Mouse (Mus musculus): ENCODE results near the gene Gm20532. TPM values are rescaled to one million over a fixed set of nuclear protein-coding genes. Genes with fewer than 3 reads are reported as not detected.
"Not testable (repeated sequence)": the region's sequence is repeated elsewhere in the genome, so short reads cannot be mapped to it uniquely, and the experiment has no call there.

Gene Gm20532
- polyA plus RNA-seq, 1 experiment = not detected

DNA sequence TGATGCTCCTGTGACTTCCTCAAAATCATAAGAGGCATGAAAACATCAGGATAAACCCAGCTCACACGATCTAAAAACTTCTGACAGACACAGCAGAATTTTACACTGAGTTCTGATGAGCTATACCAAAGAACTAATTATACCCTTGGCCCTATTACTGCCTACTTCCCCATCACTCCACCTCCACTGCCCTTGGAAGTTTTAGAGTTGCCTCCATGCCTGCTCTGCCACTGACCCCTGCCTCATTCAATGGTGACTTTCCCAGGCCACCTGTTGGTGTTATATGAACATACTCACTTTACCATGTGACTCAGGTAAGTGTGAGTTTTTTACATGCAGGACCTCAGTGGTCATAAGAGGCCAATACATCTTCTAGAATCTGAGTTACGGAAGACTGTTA lies 71.0 kb downstream of the Gm20532 start:
- Histone ChIP-seq H3K4me3 (replicated peaks; ENCODE audit: control insufficient read depth, low read depth, low read length) (no peak overlapping the region), H3K4me1 (ENCODE audit: control insufficient read depth, insufficient read depth, low read length) (no peaks in the 10 kb centered on the region), H3K27ac (ENCODE audit: control insufficient read depth, insufficient read depth, low read depth, low read length, poor library complexity) (no peak overlapping the region)
- WGBS = 47% methylated on average over 2 of the region's 2 CpGs
- no peak for TF ChIP-seq POLR2A (IDR thresholded peaks at IDR 0.05; ENCODE audit: borderline replicate concordance, control insufficient read depth, low read depth, low read length)

DNA sequence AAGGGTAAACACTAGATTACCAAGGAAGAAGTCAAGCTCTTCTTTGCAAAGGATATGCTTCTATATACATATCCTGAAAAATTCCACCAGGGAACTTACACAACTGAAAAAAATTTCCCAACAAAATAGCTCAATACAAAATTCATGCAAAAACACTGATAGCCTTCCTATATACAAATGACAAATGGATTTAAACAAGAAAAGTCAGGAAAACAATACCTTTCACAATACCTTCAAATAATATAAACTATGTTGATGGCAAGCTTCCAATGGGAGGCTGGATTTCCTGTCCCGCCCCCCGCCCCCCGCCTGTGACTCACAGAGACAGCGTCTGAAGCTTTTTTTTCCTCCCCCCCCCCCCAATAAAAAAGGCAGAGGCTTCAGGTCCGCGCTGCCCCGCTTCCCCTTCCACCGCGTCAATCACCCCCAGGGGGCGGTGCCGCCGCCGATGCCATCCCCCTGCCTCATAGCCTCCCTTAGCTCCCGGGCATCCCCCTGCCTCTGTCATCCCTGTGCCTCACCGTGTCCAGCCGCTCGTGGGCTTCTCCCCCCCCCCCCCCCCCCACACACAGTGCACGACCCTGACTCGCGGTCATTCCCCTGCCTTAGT lies 74.8 kb downstream of the Gm20532 start:
- WGBS = under 1% methylated on average over 20 of the region's 20 CpGs
- Histone ChIP-seq H3K4me3 (replicated peaks; ENCODE audit: control insufficient read depth, low read depth, low read length) (no peak overlapping the region), H3K27ac (ENCODE audit: control insufficient read depth, insufficient read depth, low read depth, low read length, poor library complexity) (no peak overlapping the region)

DNA sequence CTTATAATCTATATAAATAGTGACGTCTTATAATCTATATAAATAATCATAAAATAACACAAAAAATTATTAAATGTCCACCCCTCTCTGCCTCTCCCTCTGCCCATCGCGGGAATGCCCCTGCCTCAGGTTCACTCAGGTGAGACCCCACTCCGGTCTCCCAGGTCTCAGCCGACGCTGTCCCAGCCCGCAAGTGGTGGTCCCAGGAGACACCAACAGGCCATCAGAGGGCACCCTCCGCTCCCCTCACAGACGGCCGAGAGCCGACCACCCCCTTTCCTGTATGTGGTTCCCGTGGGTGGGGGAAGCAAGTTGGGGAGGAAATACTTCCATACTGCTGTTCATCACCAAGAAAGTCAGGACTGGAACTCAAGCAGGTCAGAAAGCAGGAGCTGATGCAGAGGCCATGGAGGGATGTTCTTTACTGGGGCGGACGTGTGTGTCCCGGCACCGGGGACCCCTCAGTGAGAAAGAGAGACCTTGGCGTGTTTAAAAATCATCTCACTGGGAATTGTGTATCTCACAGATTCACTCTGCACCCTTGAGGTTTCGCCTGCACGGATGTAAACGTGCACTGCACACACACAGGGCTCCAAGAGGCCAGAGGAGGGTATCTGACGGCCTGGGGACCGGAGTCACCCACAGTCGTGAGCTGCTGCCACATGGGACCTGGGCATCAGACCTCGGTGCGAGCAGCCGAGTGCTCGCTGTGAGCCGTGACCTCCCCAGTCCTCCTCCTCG lies 75.5 kb downstream of the Gm20532 start:
- no peak for TF ChIP-seq POLR2A (IDR thresholded peaks at IDR 0.05; ENCODE audit: borderline replicate concordance, control insufficient read depth, low read depth, low read length)
- no peak for TF ChIP-seq CTCF (IDR thresholded peaks at IDR 0.05; ENCODE audit: control insufficient read depth, insufficient read depth, low read length)
- no peaks in the 10 kb centered on the region; the same call in 1 of the 2 replicates for H3K4me1 ChIP-seq (ENCODE audit: control insufficient read depth, insufficient read depth, low read length)
- WGBS = 49% methylated on average over 29 of the region's 29 CpGs

More for the DNA sequence above, 74.8 kb downstream of the Gm20532 start:
- no peaks in the 10 kb centered on the region for H3K4me1 ChIP-seq (ENCODE audit: control insufficient read depth, insufficient read depth, low read length)
- no peak for TF ChIP-seq POLR2A (IDR thresholded peaks at IDR 0.05; ENCODE audit: borderline replicate concordance, control insufficient read depth, low read depth, low read length)
- no peak for TF ChIP-seq CTCF (IDR thresholded peaks at IDR 0.05; ENCODE audit: control insufficient read depth, insufficient read depth, low read length)

DNA sequence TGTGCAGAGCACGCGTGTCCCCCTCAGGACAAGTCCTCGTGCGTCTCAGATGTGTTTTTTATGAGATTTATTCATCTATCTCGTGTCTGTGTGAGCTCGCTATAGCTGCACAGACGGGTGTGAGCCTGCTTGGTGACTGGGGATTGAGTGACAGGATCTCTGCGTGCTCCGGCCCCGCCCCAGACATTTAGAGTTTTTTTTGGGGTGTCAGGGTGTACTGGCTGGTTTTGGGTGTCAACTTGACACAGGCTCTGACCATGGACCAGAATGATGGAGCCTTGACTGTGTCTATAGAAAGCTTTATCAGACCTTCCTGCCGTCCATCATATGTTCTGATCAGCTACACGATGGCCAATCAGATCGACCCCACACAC lies 76.1 kb downstream of the Gm20532 start:
- H3K27ac ChIP-seq (ENCODE audit: control insufficient read depth, insufficient read depth, low read depth, low read length, poor library complexity) = no peak overlapping the region
- H3K4me3 ChIP-seq (replicated peaks; ENCODE audit: control insufficient read depth, low read depth, low read length) = no peak overlapping the region
- TF ChIP-seq POLR2A (IDR thresholded peaks at IDR 0.05; ENCODE audit: borderline replicate concordance, control insufficient read depth, low read depth, low read length) = no peak
- 81% methylated on average over 13 of the region's 13 CpGs for WGBS
- no peaks in the 10 kb centered on the region; the same call in 1 of the 2 replicates for H3K4me1 ChIP-seq (ENCODE audit: control insufficient read depth, insufficient read depth, low read length)

More for the DNA sequence above, 75.5 kb downstream of the Gm20532 start:
- Histone ChIP-seq H3K27ac (ENCODE audit: control insufficient read depth, insufficient read depth, low read depth, low read length, poor library complexity) (no peak overlapping the region), H3K4me3 (replicated peaks; ENCODE audit: control insufficient read depth, low read depth, low read length) (no peak overlapping the region)

DNA sequence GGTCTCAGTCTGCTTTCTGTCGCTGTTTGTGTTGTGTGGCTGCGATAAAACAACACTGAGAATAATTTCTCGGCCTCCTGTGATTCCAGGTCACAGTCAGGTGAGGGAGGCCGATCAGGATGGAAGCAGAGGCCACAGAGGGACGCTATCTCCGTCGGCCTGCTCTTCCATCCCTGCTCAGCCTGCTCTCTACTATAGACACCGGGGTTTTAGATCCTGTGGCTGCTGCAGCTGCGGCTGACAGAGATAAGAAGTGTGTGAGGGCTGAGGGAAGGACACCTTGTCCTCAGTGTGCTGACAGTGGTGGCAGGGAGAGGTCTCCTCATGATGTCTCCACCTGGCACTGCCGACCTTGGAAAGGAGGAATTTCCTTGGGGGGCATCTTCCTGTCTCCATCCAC lies 76.7 kb downstream of the Gm20532 start:
- TF ChIP-seq POLR2A (IDR thresholded peaks at IDR 0.05; ENCODE audit: borderline replicate concordance, control insufficient read depth, low read depth, low read length) (no peak), CTCF (IDR thresholded peaks at IDR 0.05; ENCODE audit: control insufficient read depth, insufficient read depth, low read length) (no peak)
- Histone ChIP-seq H3K4me1 (ENCODE audit: control insufficient read depth, insufficient read depth, low read length) (peaks cover 1% of the 10 kb centered on the region; the same call in 1 of the 2 replicates), H3K4me3 (replicated peaks; ENCODE audit: control insufficient read depth, low read depth, low read length) (no peak overlapping the region), H3K27ac (ENCODE audit: control insufficient read depth, insufficient read depth, low read depth, low read length, poor library complexity) (no peak overlapping the region)
- 64% methylated on average over 10 of the region's 10 CpGs for WGBS

DNA sequence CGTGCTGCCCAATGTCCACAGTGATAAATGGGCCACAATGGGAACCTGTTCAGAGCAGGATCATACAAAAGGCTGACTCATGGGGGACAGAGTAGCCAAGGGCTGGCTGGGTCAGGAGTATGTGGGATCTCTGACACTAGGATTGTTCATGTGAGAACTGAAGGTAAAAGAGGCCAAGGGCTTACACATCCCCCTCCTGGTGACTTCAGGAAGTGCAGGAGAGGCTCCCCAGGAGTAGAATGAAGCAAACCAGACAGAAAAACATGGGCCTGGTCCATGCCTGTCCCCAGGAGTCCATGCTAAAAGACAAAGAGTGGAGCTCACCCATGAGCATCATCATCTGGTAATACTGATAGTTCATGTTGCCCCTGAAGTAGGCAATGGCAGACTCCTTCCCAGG lies 77.1 kb downstream of the Gm20532 start:
- H3K4me1 ChIP-seq (ENCODE audit: control insufficient read depth, insufficient read depth, low read length); H3K4me3 ChIP-seq (replicated peaks; ENCODE audit: control insufficient read depth, low read depth, low read length); H3K27ac ChIP-seq (ENCODE audit: control insufficient read depth, insufficient read depth, low read depth, low read length, poor library complexity): not testable (repeated sequence)
- 70% methylated on average over 1 of the region's 1 CpGs for WGBS
- TF ChIP-seq CTCF (IDR thresholded peaks at IDR 0.05; ENCODE audit: control insufficient read depth, insufficient read depth, low read length) = peak; percentile 36; the same call in 1 of the 2 replicates

DNA sequence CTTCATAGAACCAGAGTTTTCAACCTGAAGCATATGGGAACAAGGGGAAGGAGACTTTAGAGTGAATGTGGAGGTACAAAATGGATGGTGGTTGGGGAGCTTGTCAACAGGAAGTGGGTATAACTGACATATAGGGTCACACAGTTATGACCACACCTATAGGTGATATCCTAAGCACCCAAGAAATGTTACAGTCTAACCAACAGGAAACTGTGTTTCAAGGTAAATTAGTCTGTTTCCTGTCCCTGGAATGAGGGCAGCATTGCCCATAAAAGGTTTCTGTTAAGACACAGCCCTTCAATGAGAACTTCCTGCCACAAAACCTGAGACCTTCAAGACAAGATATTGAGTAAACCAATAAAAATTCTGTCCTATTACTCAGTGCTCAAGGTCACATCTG lies 82.3 kb downstream of the Gm20532 start:
- H3K4me3 ChIP-seq (replicated peaks; ENCODE audit: control insufficient read depth, low read depth, low read length) = no peak overlapping the region
- no peak overlapping the region for H3K27ac ChIP-seq (ENCODE audit: control insufficient read depth, insufficient read depth, low read depth, low read length, poor library complexity)
- no peak for TF ChIP-seq CTCF (IDR thresholded peaks at IDR 0.05; ENCODE audit: control insufficient read depth, insufficient read depth, low read length)
- TF ChIP-seq POLR2A (IDR thresholded peaks at IDR 0.05; ENCODE audit: borderline replicate concordance, control insufficient read depth, low read depth, low read length) = no peak
- H3K4me1 ChIP-seq (ENCODE audit: control insufficient read depth, insufficient read depth, low read length) = peaks cover 3% of the 10 kb centered on the region; the same call in 1 of the 2 replicates

DNA sequence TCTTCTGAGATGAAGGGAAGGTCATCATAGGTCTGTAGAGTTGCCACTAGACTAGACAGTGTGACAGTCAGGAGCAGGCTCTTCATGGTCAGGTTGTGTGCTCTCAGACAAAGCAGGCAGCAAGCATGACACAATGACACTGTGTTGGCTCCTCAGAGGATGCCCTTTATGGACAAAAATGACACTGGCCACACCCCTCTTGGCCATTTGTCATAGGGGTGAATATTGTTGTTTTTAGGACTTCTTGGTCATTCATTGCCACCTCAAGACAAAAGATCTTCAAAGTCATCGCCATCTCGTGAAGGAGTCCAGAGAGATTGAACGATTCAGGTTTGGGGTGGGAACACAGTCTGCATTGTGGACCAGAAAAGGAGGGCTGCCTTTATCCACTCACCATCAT lies 84.7 kb downstream of the Gm20532 start, which contains the start of gene Lcn4:
Gene Lcn4, minus strand, starts transcription at position 101 of the 400 bp plus-strand sequence.
- 74% methylated on average over 3 of the region's 3 CpGs for WGBS
- Histone ChIP-seq H3K4me3 (replicated peaks; ENCODE audit: control insufficient read depth, low read depth, low read length) (no peak within 1 kb of the TSS), H3K4me1 (ENCODE audit: control insufficient read depth, insufficient read depth, low read length) (peaks cover 3% of the 10 kb centered on the region; the same call in 1 of the 2 replicates), H3K27ac (ENCODE audit: control insufficient read depth, insufficient read depth, low read depth, low read length, poor library complexity) (no peak within 1 kb of the TSS)
- TF ChIP-seq CTCF (IDR thresholded peaks at IDR 0.05; ENCODE audit: control insufficient read depth, insufficient read depth, low read length) = no peak

Other genes with a start within 250 kb of the Gm20532 start
- gene Dnlz, start 234.5 kb upstream of the Gm20532 start, polyA plus RNA-seq (2011; ENCODE audit: insufficient read depth, insufficient read length, low replicate concordance, missing spikeins) = 4.0 and 6.9 TPM in 2 replicates
- gene Card9, start 225.7 kb upstream of the Gm20532 start, polyA plus RNA-seq (2011; ENCODE audit: insufficient read depth, insufficient read length, low replicate concordance, missing spikeins) = 67.0 and 199 TPM in 2 replicates
- gene Snapc4, start 206.0 kb upstream of the Gm20532 start, polyA plus RNA-seq (2011; ENCODE audit: insufficient read depth, insufficient read length, low replicate concordance, missing spikeins) = 25.2 and 42.6 TPM in 2 replicates
- gene Entr1, start 197.3 kb upstream of the Gm20532 start, polyA plus RNA-seq (2011; ENCODE audit: insufficient read depth, insufficient read length, low replicate concordance, missing spikeins) = 56.8 and 78.4 TPM in 2 replicates
- 25.5 and 34.2 TPM in 2 replicates for gene Pmpca, start 197.3 kb upstream of the Gm20532 start, polyA plus RNA-seq (2011; ENCODE audit: insufficient read depth, insufficient read length, low replicate concordance, missing spikeins)
- 10.7 and 21.5 TPM in 2 replicates for gene Inpp5e, start 177.4 kb upstream of the Gm20532 start, polyA plus RNA-seq (2011; ENCODE audit: insufficient read depth, insufficient read length, low replicate concordance, missing spikeins)
- gene Sec16a, start 141.4 kb upstream of the Gm20532 start, polyA plus RNA-seq (2011; ENCODE audit: insufficient read depth, insufficient read length, low replicate concordance, missing spikeins) = 5.8 and 30.1 TPM in 2 replicates
- 21.8 and 36.9 TPM in 2 replicates for gene Notch1, start 70.0 kb upstream of the Gm20532 start, polyA plus RNA-seq (2011; ENCODE audit: insufficient read depth, insufficient read length, low replicate concordance, missing spikeins)
- 91.0 and 128 TPM in 2 replicates for gene Egfl7, start 6.6 kb upstream of the Gm20532 start, polyA plus RNA-seq (2011; ENCODE audit: insufficient read depth, insufficient read length, low replicate concordance, missing spikeins)
- 10.6 and 32.5 TPM in 2 replicates for gene Agpat2, start 17.8 kb downstream of the Gm20532 start, polyA plus RNA-seq (2011; ENCODE audit: insufficient read depth, insufficient read length, low replicate concordance, missing spikeins)
- 0.99 and 4.2 TPM in 2 replicates for gene Fam69b, start 41.8 kb downstream of the Gm20532 start, polyA plus RNA-seq (2011; ENCODE audit: insufficient read depth, insufficient read length, low replicate concordance, missing spikeins)
- not detected in 2 replicates for gene Lcn4, start 84.6 kb downstream of the Gm20532 start, polyA plus RNA-seq (2011; ENCODE audit: insufficient read depth, insufficient read length, low replicate concordance, missing spikeins)